Mouse (Mus musculus): ENCODE results near the gene Spc24. TPM values are rescaled to one million over a fixed set of nuclear protein-coding genes. Genes with fewer than 3 reads are reported as not detected.

The Spc24 gene
- polyA plus RNA-seq, 1 experiment, result 2.7 TPM

GRCm38 (mm10) chr9:21715298-21715697, 44.8 kb downstream of the Spc24 start:
- no peak for DNase-seq (ENCODE audit: low read depth)

GRCm38 (mm10) chr9:21709340-21709739, 50.8 kb downstream of the Spc24 start:
- DNase-seq (ENCODE audit: low read depth), result no peak

- no peak for DNase-seq (ENCODE audit: low read depth)
These were observed 53.4 kb downstream of the Spc24 start for GRCm38 (mm10) chr9:21706586-21707265.

- DNase-seq (ENCODE audit: low read depth), result no peak
These were observed 54.0 kb downstream of the Spc24 start for GRCm38 (mm10) chr9:21706085-21706484.

Other genes starting within 250 kb of the Spc24 start
- 3.4 and 3.5 TPM in 2 replicates for gene AB124611, start 234.1 kb downstream of the Spc24 start, polyA plus RNA-seq (2012; rRNA removed)
- gene Carm1, start 213.4 kb downstream of the Spc24 start, polyA plus RNA-seq (2012; rRNA removed), result 63.2 and 67.0 TPM in 2 replicates
- 28.3 and 35.8 TPM in 2 replicates for gene Timm29, start 167.6 kb downstream of the Spc24 start, polyA plus RNA-seq (2012; rRNA removed)
- 95.2 and 112 TPM in 2 replicates for gene Yipf2, start 167.5 kb downstream of the Spc24 start, polyA plus RNA-seq (2012; rRNA removed)
- gene Smarca4, start 144.1 kb downstream of the Spc24 start, polyA plus RNA-seq (2012; rRNA removed), result 38.3 and 46.2 TPM in 2 replicates
- gene Ldlr, start 36.8 kb downstream of the Spc24 start, polyA plus RNA-seq (2012; rRNA removed), result 42.1 and 42.8 TPM in 2 replicates
- gene Kank2, start 38.4 kb upstream of the Spc24 start, polyA plus RNA-seq (2012; rRNA removed), result 29.5 and 33.5 TPM in 2 replicates
- 7.7 and 46.6 TPM in 2 replicates for gene Angptl8, start 75.2 kb upstream of the Spc24 start, polyA plus RNA-seq (2012; rRNA removed)
- gene Dock6, start 92.3 kb upstream of the Spc24 start, polyA plus RNA-seq (2012; rRNA removed), result 76.2 and 76.8 TPM in 2 replicates
- 99.0 and 149 TPM in 2 replicates for gene Rab3d, start 157.9 kb upstream of the Spc24 start, polyA plus RNA-seq (2012; rRNA removed)
- gene Ccdc159, start 167.2 kb upstream of the Spc24 start, polyA plus RNA-seq (2012; rRNA removed), result 7.8 and 8.3 TPM in 2 replicates
- gene Tmem205, start 167.3 kb upstream of the Spc24 start, polyA plus RNA-seq (2012; rRNA removed), result 174 and 269 TPM in 2 replicates
- gene Plppr2, start 176.7 kb upstream of the Spc24 start, polyA plus RNA-seq (2012; rRNA removed), result 9.2 and 9.8 TPM in 2 replicates
- 6.9 and 10.4 TPM in 2 replicates for gene Swsap1, start 195.5 kb upstream of the Spc24 start, polyA plus RNA-seq (2012; rRNA removed)
- 5.7 and 6.4 TPM in 2 replicates for gene Epor, start 203.2 kb upstream of the Spc24 start, polyA plus RNA-seq (2012; rRNA removed)
- 30.4 and 37.1 TPM in 2 replicates for gene Rgl3, start 229.1 kb upstream of the Spc24 start, polyA plus RNA-seq (2012; rRNA removed)
- gene Ccdc151, start 242.3 kb upstream of the Spc24 start, polyA plus RNA-seq (2012; rRNA removed), result 0.66 and 1.2 TPM in 2 replicates
- 72.1 and 108 TPM in 2 replicates for gene Prkcsh, start 242.5 kb upstream of the Spc24 start, polyA plus RNA-seq (2012; rRNA removed)

All from gonadal fat pad, adult 2 months (tissue).